Mouse (Mus musculus): Measurements from ENCODE around the gene Vmn1r157.
"Not testable (repeated sequence)": the region's sequence is repeated elsewhere in the genome, so short reads cannot be mapped to it uniquely, and the experiment has no call there.

DNA sequence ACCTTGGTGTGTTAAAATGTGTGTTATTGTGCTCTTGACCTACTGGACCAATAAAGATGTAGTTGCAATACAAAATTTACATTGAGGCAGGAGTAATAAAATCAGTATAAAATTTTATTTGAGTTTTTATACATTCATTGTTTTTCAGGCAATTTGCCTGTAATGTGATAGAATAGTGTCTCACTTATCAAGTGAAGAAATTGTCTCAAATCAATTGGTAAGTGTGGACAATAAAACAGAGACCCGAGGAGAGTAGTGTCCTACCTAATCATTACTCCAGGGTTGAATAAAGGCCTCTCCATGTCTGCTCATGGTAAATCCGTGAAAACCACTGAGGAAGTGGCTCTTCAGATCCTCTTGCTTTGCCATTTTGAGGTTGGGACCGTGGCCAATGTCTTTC is at the start of gene Vmn1r157:
- TF ChIP-seq POLR2A (IDR thresholded peaks at IDR 0.05; ENCODE audit: borderline replicate concordance, control insufficient read depth, low read depth, low read length); CTCF (IDR thresholded peaks at IDR 0.05; ENCODE audit: control insufficient read depth, insufficient read depth, low read length): not testable (repeated sequence)

Data from bone marrow, adult 2 months (tissue).